Mouse (Mus musculus) midbrain, embryonic 14.5 days (tissue): ENCODE measurements at regions not wholly inside any gene's neighbourhood (a gene's known extent, or its start where the extent isn't known, plus 50 kb on each side); places are given as distances from the start of the nearest gene placed in this dataset.

Experiments
- ATAC-seq: fragments of 200-750 bp; cut with Nextera tagmentation; 2 replicates; pipeline ENCODE4 v1.8.0; 2017; ENCODE audit warnings: moderate number of reproducible peaks, moderate library complexity; ENCODE audit not compliant: low FRiP score, low TSS enrichment
- DNase-seq: peaks from one replicate; pipeline ENCODE4 v3.0.0-alpha.2; 2015
- H3K27ac ChIP-seq: fragments of 300-500 bp; sonication (generic); replicated peaks from 2 replicates; pipeline ENCODE4 v1.5.1; 2014; ENCODE audit warnings: mild to moderate bottlenecking, low read depth, low read length, moderate library complexity
- H3K27me3 ChIP-seq: fragments of 300-500 bp; sonication (generic); 2 replicates; pipeline ENCODE4 v1.6.1; 2014; ENCODE audit warnings: low read length, control low read depth, mixed read lengths; ENCODE audit not compliant: control insufficient read depth, insufficient read depth
- H3K36me3 ChIP-seq: fragments of 300-500 bp; sonication (generic); 2 replicates; pipeline ENCODE4 v1.6.1; 2014; ENCODE audit warnings: low read length, control low read depth; ENCODE audit not compliant: control insufficient read depth, insufficient read depth
- H3K4me1 ChIP-seq: fragments of 300-500 bp; sonication (generic); 2 replicates; pipeline ENCODE4 v1.6.1; 2014; ENCODE audit warnings: mild to moderate bottlenecking, antibody characterized with exemption, low read length, control low read depth; ENCODE audit not compliant: control insufficient read depth, insufficient read depth
- H3K4me2 ChIP-seq: fragments of 300-500 bp; sonication (generic); 2 replicates; pipeline ENCODE4 v1.6.1; 2014; ENCODE audit warnings: mild to moderate bottlenecking, low read length, moderate library complexity
- H3K4me3 ChIP-seq: fragments of 300-500 bp; sonication (generic); replicated peaks from 2 replicates; pipeline ENCODE4 v1.5.1; 2014; ENCODE audit warnings: low read depth, low read length
- H3K9ac ChIP-seq: fragments of 300-500 bp; sonication (generic); replicated peaks from 2 replicates; pipeline ENCODE4 v1.6.1; 2014; ENCODE audit warnings: mild to moderate bottlenecking, low read length, moderate library complexity
- H3K9me3 ChIP-seq: fragments of 300-500 bp; sonication (generic); 2 replicates; pipeline ENCODE4 v1.6.1; 2016; ENCODE audit warnings: low read length, control low read depth, mixed read lengths; ENCODE audit not compliant: control insufficient read depth
- WGBS: fragments of 180-500 bp; shearing (Covaris S2); extraction: QIAGEN DNeasy Blood & Tissue Kit; methylation state at CpG from one replicate; pipeline ENCODE4 v1.1.7; 2014; 5-methylcytosine and 5-hydroxymethylcytosine counted together

- DNase-seq (peak; percentile 15), ATAC-seq (no peak)
- Histone ChIP-seq H3K27ac (no peak overlapping the region), H3K4me1 (peaks cover 3% of the 10 kb centered on the region; the same call in 1 of the 2 replicates), H3K4me2 (no peak overlapping the region), H3K9me3 (no peaks in the 10 kb centered on the region), H3K9ac (no peak overlapping the region), H3K27me3 (no peaks in the 10 kb centered on the region), H3K36me3 (no peaks in the 10 kb centered on the region), H3K4me3 (no peak overlapping the region)
- 12% methylated on average over 4 of the region's 4 CpGs for WGBS
Measured at GRCm38 (mm10) chr7:95810096-95810495, 360.9 kb upstream of the Tenm4 start.

GRCm38 (mm10) chr7:95814865-95815264 lies 356.2 kb upstream of the Tenm4 start:
- H3K4me2 ChIP-seq: no peak overlapping the region
- no peak overlapping the region for H3K9ac ChIP-seq
- H3K4me3 ChIP-seq: no peak overlapping the region
- no peaks in the 10 kb centered on the region for H3K36me3 ChIP-seq
- WGBS: 3% methylated on average over 2 of the region's 2 CpGs
- H3K27me3 ChIP-seq: no peaks in the 10 kb centered on the region
- DNase-seq (peak; percentile 16), ATAC-seq (no peak)
- H3K27ac ChIP-seq: no peak overlapping the region
- H3K9me3 ChIP-seq: no peaks in the 10 kb centered on the region
- H3K4me1 ChIP-seq: peaks cover 3% of the 10 kb centered on the region; the same call in 1 of the 2 replicates

GRCm38 (mm10) chr7:95823539-95823938 lies 347.5 kb upstream of the Tenm4 start:
- H3K4me2 ChIP-seq: no peak overlapping the region
- no peak overlapping the region for H3K4me3 ChIP-seq
- no peaks in the 10 kb centered on the region for H3K27me3 ChIP-seq
- 82% methylated on average over 4 of the region's 4 CpGs for WGBS
- DNase-seq (no peak), ATAC-seq (no peak)
- H3K9ac ChIP-seq: no peak overlapping the region
- H3K4me1 ChIP-seq: no peaks in the 10 kb centered on the region
- no peak overlapping the region for H3K27ac ChIP-seq
- no peaks in the 10 kb centered on the region for H3K36me3 ChIP-seq
- no peaks in the 10 kb centered on the region for H3K9me3 ChIP-seq

GRCm38 (mm10) chr7:95829889-95830288 lies 341.2 kb upstream of the Tenm4 start:
- H3K4me1 ChIP-seq: 0 out of 2 replicates have a peak, but pooled peaks cover 5% of the 10 kb centered on the region
- no peak overlapping the region for H3K4me3 ChIP-seq
- no peaks in the 10 kb centered on the region for H3K36me3 ChIP-seq
- WGBS: 90% methylated on average over 4 of the region's 4 CpGs
- H3K4me2 ChIP-seq: no peak overlapping the region
- H3K9ac ChIP-seq: no peak overlapping the region
- no peak for DNase-seq
- H3K27ac ChIP-seq: no peak overlapping the region
- H3K27me3 ChIP-seq: no peaks in the 10 kb centered on the region
- no peaks in the 10 kb centered on the region for H3K9me3 ChIP-seq
- ATAC-seq: no peak

DNA sequence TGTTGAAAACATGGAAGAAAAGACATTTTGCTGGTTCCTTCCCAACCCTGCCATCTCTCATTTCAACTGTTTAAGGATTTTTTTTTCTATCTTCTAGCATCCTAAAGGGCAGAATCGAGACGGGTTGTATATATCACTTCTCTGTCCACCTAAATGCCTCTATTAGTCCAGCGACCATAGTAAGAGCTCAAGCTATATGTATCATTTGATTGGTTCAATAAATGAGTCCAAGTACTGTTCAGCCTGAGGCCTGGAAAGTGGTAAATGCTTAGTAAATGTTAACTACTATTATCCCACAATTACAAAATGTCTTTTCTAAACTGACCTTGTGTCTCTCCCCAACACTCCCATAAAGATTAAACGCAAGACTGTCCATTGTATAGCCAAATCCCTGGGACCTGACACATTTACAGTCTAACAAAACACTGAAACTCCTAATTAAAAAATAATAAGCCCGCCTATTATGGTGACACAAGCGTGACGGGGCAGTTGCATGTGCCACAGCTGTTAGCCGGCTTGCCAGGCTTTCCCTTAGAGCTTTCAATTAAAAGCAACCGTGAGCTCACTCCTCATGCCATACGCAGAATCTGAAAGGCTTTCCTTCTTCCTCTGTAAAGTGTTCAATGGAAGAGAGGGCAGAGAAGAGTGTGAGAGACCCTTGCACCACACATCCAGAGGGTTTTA lies 336.7 kb upstream of the Tenm4 start:
- Histone ChIP-seq H3K4me2 (no peak overlapping the region), H3K4me1 (0 out of 2 replicates have a peak, but pooled peaks cover 5% of the 10 kb centered on the region), H3K36me3 (no peaks in the 10 kb centered on the region), H3K4me3 (no peak overlapping the region), H3K27ac (no peak overlapping the region), H3K9me3 (no peaks in the 10 kb centered on the region), H3K9ac (no peak overlapping the region), H3K27me3 (no peaks in the 10 kb centered on the region)
- WGBS: 39% methylated on average over 10 of the region's 10 CpGs
- ATAC-seq: peak; percentile 57; the same call in 1 of the 2 replicates
- DNase-seq: peak; percentile 66

GRCm38 (mm10) chr7:95840476-95840875 lies 330.6 kb upstream of the Tenm4 start:
- no peak overlapping the region for H3K9ac ChIP-seq
- DNase-seq (no peak), ATAC-seq (no peak)
- peaks cover 6% of the 10 kb centered on the region for H3K4me1 ChIP-seq
- H3K9me3 ChIP-seq: no peaks in the 10 kb centered on the region
- H3K4me3 ChIP-seq: no peak overlapping the region
- H3K27ac ChIP-seq: no peak overlapping the region
- WGBS: 27% methylated on average over 2 of the region's 2 CpGs
- no peaks in the 10 kb centered on the region for H3K36me3 ChIP-seq
- H3K4me2 ChIP-seq: no peak overlapping the region
- no peaks in the 10 kb centered on the region for H3K27me3 ChIP-seq

DNA sequence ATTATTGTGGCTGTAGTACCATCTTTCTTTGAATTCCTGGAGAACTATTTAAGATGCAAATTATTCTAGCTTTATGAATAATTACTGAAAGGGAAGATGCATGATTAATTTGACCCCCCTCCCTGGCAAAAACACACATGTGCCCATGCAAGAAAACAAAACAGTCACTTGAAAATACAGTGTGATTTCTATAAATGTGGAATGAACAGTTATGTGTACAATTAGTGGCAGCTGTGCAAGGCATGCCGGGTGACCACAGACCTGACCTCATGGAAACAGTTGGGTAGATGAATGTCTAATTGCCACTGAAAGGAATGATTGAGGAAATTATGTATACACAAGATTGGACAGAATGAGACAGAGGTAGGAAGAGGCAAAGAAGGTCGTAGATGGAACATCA lies 321.2 kb upstream of the Tenm4 start:
- Histone ChIP-seq H3K4me2 (no peak overlapping the region), H3K36me3 (no peaks in the 10 kb centered on the region), H3K27ac (no peak overlapping the region), H3K4me3 (no peak overlapping the region), H3K27me3 (no peaks in the 10 kb centered on the region), H3K9me3 (no peaks in the 10 kb centered on the region), H3K9ac (no peak overlapping the region), H3K4me1 (no peaks in the 10 kb centered on the region)
- DNase-seq: no peak
- no peak for ATAC-seq
- 83% methylated on average over 2 of the region's 2 CpGs for WGBS

DNA sequence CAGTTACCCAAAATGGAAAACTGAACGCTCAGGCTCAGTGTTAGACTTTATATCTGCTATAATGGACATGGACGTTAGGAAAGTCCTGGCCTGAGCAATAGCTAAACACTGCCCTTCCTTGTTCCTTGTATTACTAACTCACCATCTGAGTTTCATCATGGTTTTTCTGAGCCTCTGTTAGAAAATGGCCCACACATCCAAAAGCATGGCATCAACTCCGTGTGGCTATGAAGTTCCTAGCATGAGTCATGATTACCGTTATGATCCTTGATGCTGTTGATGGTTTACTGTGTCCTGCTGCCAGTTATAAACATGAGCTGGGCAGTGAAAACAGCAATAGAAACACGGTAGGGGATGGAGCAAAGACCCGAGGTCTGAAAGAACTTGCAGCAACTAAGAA lies 318.4 kb upstream of the Tenm4 start:
- Histone ChIP-seq H3K27me3 (no peaks in the 10 kb centered on the region), H3K27ac (no peak overlapping the region), H3K36me3 (no peaks in the 10 kb centered on the region), H3K9ac (no peak overlapping the region), H3K9me3 (no peaks in the 10 kb centered on the region), H3K4me2 (no peak overlapping the region), H3K4me3 (no peak overlapping the region), H3K4me1 (no peaks in the 10 kb centered on the region)
- 88% methylated on average over 6 of the region's 6 CpGs for WGBS
- no peak for ATAC-seq
- DNase-seq: no peak

DNA sequence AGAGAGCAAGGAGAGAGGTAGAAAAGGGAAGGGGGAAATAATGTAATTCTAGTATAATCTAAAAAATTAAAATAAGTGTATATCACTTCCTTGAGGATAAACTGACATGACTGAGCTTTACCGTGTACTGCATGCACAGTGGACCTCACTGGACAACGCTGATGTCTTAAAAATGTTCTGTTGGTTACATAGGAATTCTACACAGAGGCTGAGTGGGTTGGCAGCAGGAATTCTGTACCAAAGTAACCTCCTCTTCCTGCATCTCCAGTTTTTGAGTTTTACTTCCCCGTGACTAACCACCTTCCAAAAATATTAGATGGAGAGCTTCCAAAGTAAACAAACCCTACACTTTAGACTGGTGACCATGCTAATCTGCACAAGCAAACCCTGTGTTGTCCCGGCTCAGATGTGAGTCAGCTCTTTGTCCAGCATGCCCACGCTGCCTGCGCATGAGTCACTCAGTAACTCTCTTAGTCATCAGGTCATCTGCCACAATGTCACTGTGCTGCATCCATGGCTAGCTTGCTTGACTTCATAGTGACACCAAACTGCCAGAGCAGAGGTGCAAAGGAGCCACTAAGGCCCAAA lies 317.7 kb upstream of the Tenm4 start:
- H3K4me1 ChIP-seq: no peaks in the 10 kb centered on the region
- WGBS: 90% methylated on average over 6 of the region's 6 CpGs
- no peak overlapping the region for H3K4me2 ChIP-seq
- H3K9me3 ChIP-seq: no peaks in the 10 kb centered on the region
- H3K9ac ChIP-seq: no peak overlapping the region
- DNase-seq (no peak), ATAC-seq (no peak)
- no peak overlapping the region for H3K27ac ChIP-seq
- no peaks in the 10 kb centered on the region for H3K36me3 ChIP-seq
- no peak overlapping the region for H3K4me3 ChIP-seq
- H3K27me3 ChIP-seq: no peaks in the 10 kb centered on the region
